24 mouse cellular contexts compared by ENCODE assay signal in genomic region chr8:76507247-76507646, GRCm38 (mm10).
"Had no signal": no experiment of that assay in that cellular context is flagged by ENCODE, and none has a peak within 500 bp of the region (broad histone marks: within the 10 kb centered on the region; RNA-seq: fewer than 3 reads in every experiment).

No protein-coding gene starts in this region.

- H3K27me3 ChIP-seq: limb, embryonic 13.5 days; lung, embryonic 15.5 days; neural tube, embryonic 12.5 days; neural tube, embryonic 15.5 days; stomach, embryonic 15.5 days had no signal

- H3K9me3 ChIP-seq: limb, embryonic 10.5 days; limb, embryonic 13.5 days; lung, embryonic 15.5 days; neural tube, embryonic 12.5 days; neural tube, embryonic 15.5 days; stomach, embryonic 15.5 days had no signal

- DNase-seq: kidney, adult 2 months; kidney, postnatal 25 days; layer of hippocampus, adult 9-11 months; liver; liver, postnatal 0 days; lung, postnatal 10 days; lung, postnatal 4 days; midbrain, embryonic 14.5 days; right cerebral cortex, adult 18-20 months; right cerebral cortex, postnatal 14 days; right cerebral cortex, postnatal 4 days; spleen, adult 18-20 months; thymus, adult 18-20 months; thymus, postnatal 4 days had no signal

- H3K4me3 ChIP-seq: limb, embryonic 10.5 days; limb, embryonic 13.5 days; lung, embryonic 15.5 days; neural tube, embryonic 12.5 days; neural tube, embryonic 15.5 days; stomach, embryonic 15.5 days had no signal

- H3K9ac ChIP-seq: limb, embryonic 13.5 days; liver, embryonic 14.5 days; liver, postnatal 0 days; lung, embryonic 15.5 days; neural tube, embryonic 12.5 days; neural tube, embryonic 15.5 days; stomach, embryonic 15.5 days had no signal

- H3K4me2 ChIP-seq: limb, embryonic 13.5 days; lung, embryonic 15.5 days; midbrain, embryonic 11.5 days; neural tube, embryonic 12.5 days; neural tube, embryonic 15.5 days; stomach, embryonic 15.5 days had no signal

- ATAC-seq: inflammation-experienced regulatory T-cells, adult 6 months; liver, postnatal 0 days had no signal

- H3K27ac ChIP-seq: kidney, postnatal 0 days; limb, embryonic 10.5 days; limb, embryonic 13.5 days; liver, embryonic 14.5 days; lung, embryonic 15.5 days; neural tube, embryonic 12.5 days; neural tube, embryonic 15.5 days; stomach, embryonic 15.5 days had no signal

- H3K4me1 ChIP-seq: limb, embryonic 10.5 days; limb, embryonic 13.5 days; lung, embryonic 15.5 days; neural tube, embryonic 12.5 days; neural tube, embryonic 15.5 days; stomach, embryonic 15.5 days had no signal

- H3K36me3 ChIP-seq: limb, embryonic 10.5 days; limb, embryonic 13.5 days; lung, embryonic 15.5 days; neural tube, embryonic 12.5 days; neural tube, embryonic 15.5 days; stomach, embryonic 15.5 days had no signal
